Mouse (Mus musculus): ENCODE measurements around the gene Tm4sf19.

GRCm38 (mm10) chr16:32384885-32385284 lies 15.4 kb upstream of the Tm4sf19 start:
- TF ChIP-seq CTCF (IDR thresholded peaks at IDR 0.05; ENCODE audit: low read depth, low read length) (no peak), GATA1 (IDR thresholded peaks at IDR 0.05; ENCODE audit: borderline replicate concordance, low read length) (no peak), POLR2AphosphoS5 (IDR thresholded peaks at IDR 0.05; ENCODE audit: insufficient replicate concordance, low read depth, low read length) (no peak)
